Mouse (Mus musculus): ENCODE results near the gene Fntb. TPM values are rescaled to one million over a fixed set of nuclear protein-coding genes. Genes with fewer than 3 reads are reported as not detected.
A peak's percentile ranks its signal among the peaks of the same experiment; 100 is the strongest.

Fntb gene
- polyA plus RNA-seq, 1 experiment from 2014 or later, result 39.9 TPM

DNA sequence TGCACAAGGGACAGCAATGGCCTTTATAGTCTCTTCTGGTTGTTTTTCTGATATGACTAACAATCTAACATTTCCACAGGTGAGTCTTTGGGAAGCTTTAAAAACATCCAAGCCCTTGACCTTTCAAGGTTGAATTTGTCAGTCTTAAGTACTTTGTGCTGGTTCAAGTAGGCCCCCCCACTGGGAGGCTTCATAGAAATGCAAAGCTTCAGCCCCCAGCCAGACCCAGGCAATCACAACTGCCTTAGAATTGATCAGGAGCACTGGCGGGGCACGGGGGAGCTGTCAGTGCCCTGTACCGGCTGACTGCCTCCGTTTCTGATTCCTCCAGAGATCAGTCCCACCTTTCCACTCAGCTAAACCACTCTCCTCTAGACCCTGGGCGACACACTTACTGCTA lies 199.7 kb downstream of the Fntb start:
- Histone ChIP-seq H3K4me3 (replicated peaks; ENCODE audit: low read depth, low read length) (no peak overlapping the region), H3K4me2 (ENCODE audit: low read length) (no peak overlapping the region), H3K9ac (replicated peaks; ENCODE audit: low read length) (no peak overlapping the region), H3K27me3 (ENCODE audit: control insufficient read depth, insufficient read depth, low read length) (no peaks in the 10 kb centered on the region), H3K27ac (replicated peaks; ENCODE audit: low read depth, low read length) (no peak overlapping the region), H3K4me1 (ENCODE audit: control insufficient read depth, insufficient read depth, low read length) (peaks cover 11% of the 10 kb centered on the region), H3K9me3 (ENCODE audit: control insufficient read depth, low read length) (no peaks in the 10 kb centered on the region), H3K36me3 (ENCODE audit: control insufficient read depth, insufficient read depth, low read length) (0 out of 2 replicates have a peak, but pooled peaks cover 3% of the 10 kb centered on the region)
- 7% methylated on average over 5 of the region's 5 CpGs for WGBS
- no peak for ATAC-seq (ENCODE audit: low FRiP score, low TSS enrichment)
- no peak for DNase-seq

DNA sequence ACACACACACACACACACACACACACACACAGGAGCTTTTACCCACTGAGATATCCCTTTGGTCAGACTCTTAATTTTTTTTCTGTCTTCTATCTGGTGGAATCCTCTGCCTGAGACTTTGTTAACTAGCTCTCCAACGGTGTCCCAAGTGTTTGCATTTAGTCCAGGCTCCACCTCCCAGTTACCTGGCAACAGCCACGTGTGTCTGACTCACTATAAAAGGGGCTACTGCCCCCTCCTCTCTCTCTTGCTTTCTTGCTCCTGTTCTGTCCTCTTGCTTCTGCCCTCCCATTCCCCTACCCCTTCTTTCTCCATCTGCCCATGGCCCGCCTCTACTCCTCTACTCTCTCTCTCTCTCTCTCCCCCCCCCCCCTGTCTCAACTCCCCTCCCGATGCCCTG lies 200.5 kb downstream of the Fntb start:
- no peak overlapping the region for H3K27ac ChIP-seq (replicated peaks; ENCODE audit: low read depth, low read length)
- H3K27me3 ChIP-seq (ENCODE audit: control insufficient read depth, insufficient read depth, low read length), result no peaks in the 10 kb centered on the region
- H3K9ac ChIP-seq (replicated peaks; ENCODE audit: low read length), result no peak overlapping the region
- peak overlapping the region; percentile 6; the same call in 1 of the 2 replicates for H3K4me2 ChIP-seq (ENCODE audit: low read length)
- no peak for ATAC-seq (ENCODE audit: low FRiP score, low TSS enrichment)
- DNase-seq, result peak; percentile 43
- no peak overlapping the region for H3K4me3 ChIP-seq (replicated peaks; ENCODE audit: low read depth, low read length)
- WGBS, result 2% methylated on average over 4 of the region's 4 CpGs
- H3K36me3 ChIP-seq (ENCODE audit: control insufficient read depth, insufficient read depth, low read length), result no peaks in the 10 kb centered on the region
- H3K4me1 ChIP-seq (ENCODE audit: control insufficient read depth, insufficient read depth, low read length), result peaks cover 7% of the 10 kb centered on the region
- no peaks in the 10 kb centered on the region for H3K9me3 ChIP-seq (ENCODE audit: control insufficient read depth, low read length)

Other genes with a start within 250 kb of the Fntb start
- 0.20 and 1.1 TPM in 2 replicates for gene Plekhg3, start 234.7 kb upstream of the Fntb start, polyA plus RNA-seq (2014; fragmentation: Nextera tagmentation; extraction: Ambion mirVana)
- gene Sptb, start 55.0 kb upstream of the Fntb start, polyA plus RNA-seq (2014; fragmentation: Nextera tagmentation; extraction: Ambion mirVana), result 4.2 TPM in 2 replicates
- gene Churc1, start 51 bp upstream of the Fntb start, polyA plus RNA-seq (2014; fragmentation: Nextera tagmentation; extraction: Ambion mirVana), result 103 and 129 TPM in 2 replicates
- 0.09 TPM in 1 of 2 replicates, not detected in the other for gene Gpx2, start 30.0 kb downstream of the Fntb start, polyA plus RNA-seq (2014; fragmentation: Nextera tagmentation; extraction: Ambion mirVana)
- gene Rab15, start 57.3 kb downstream of the Fntb start, polyA plus RNA-seq (2014; fragmentation: Nextera tagmentation; extraction: Ambion mirVana), result 25.4 and 32.3 TPM in 2 replicates
- 52.5 and 118 TPM in 2 replicates for gene Max, start 196.6 kb downstream of the Fntb start, polyA plus RNA-seq (2014; fragmentation: Nextera tagmentation; extraction: Ambion mirVana)

Data from midbrain, embryonic 14.5 days (tissue).